Mouse (Mus musculus) brain, adult 2 months (tissue): ENCODE measurements around the gene Frmd6.

Experiments
- DNase-seq: peaks from one replicate; pipeline ENCODE4 v3.0.0; 2011; ENCODE audit warnings: low read depth, low spot score

The Frmd6 gene

GRCm38 (mm10) chr12:70824729-70825650 is at the start of gene Frmd6:
Gene Frmd6, plus strand, starts transcription at chr12:70825514.
- DNase-seq: peak; percentile 97

GRCm38 (mm10) chr12:70775609-70776008 is 49.7 kb upstream of the Frmd6 start:
- DNase-seq: no peak

- DNase-seq: no peak
Observed at GRCm38 (mm10) chr12:70776683-70777082, 48.6 kb upstream of the Frmd6 start.

GRCm38 (mm10) chr12:70777466-70777865 is 47.8 kb upstream of the Frmd6 start:
- peak; percentile 43 for DNase-seq

GRCm38 (mm10) chr12:70777866-70778265 is 47.4 kb upstream of the Frmd6 start:
- peak; percentile 26 for DNase-seq

- DNase-seq: no peak
Observed at GRCm38 (mm10) chr12:70778271-70778670, 47.0 kb upstream of the Frmd6 start.

GRCm38 (mm10) chr12:70778724-70779123 is 46.6 kb upstream of the Frmd6 start:
- peak; percentile 79 for DNase-seq

- no peak for DNase-seq
Observed at GRCm38 (mm10) chr12:70783049-70783448, 42.3 kb upstream of the Frmd6 start.

- DNase-seq: no peak
Observed at GRCm38 (mm10) chr12:70783475-70784239, 41.7 kb upstream of the Frmd6 start.

GRCm38 (mm10) chr12:70784240-70784705 is 41.0 kb upstream of the Frmd6 start:
- no peak for DNase-seq

- DNase-seq: no peak
Observed at GRCm38 (mm10) chr12:70789341-70789740, 36.0 kb upstream of the Frmd6 start.

GRCm38 (mm10) chr12:70793291-70793690 is 32.0 kb upstream of the Frmd6 start:
- no peak for DNase-seq

- no peak for DNase-seq
Observed at GRCm38 (mm10) chr12:70794543-70795388, 30.5 kb upstream of the Frmd6 start.

GRCm38 (mm10) chr12:70795389-70795711 is 30.0 kb upstream of the Frmd6 start:
- DNase-seq: no peak

- DNase-seq: no peak
Observed at GRCm38 (mm10) chr12:70798496-70798895, 26.8 kb upstream of the Frmd6 start.

GRCm38 (mm10) chr12:70799231-70800002 is 25.9 kb upstream of the Frmd6 start:
- peak; percentile 80 for DNase-seq

GRCm38 (mm10) chr12:70800086-70800485 is 25.2 kb upstream of the Frmd6 start:
- no peak for DNase-seq

GRCm38 (mm10) chr12:70801361-70801760 is 24.0 kb upstream of the Frmd6 start:
- no peak for DNase-seq

GRCm38 (mm10) chr12:70803494-70803893 is 21.8 kb upstream of the Frmd6 start:
- DNase-seq: no peak

GRCm38 (mm10) chr12:70804989-70805388 is 20.3 kb upstream of the Frmd6 start:
- DNase-seq: peak; percentile 40

GRCm38 (mm10) chr12:70807543-70807942 is 17.8 kb upstream of the Frmd6 start:
- DNase-seq: no peak
